Mouse (Mus musculus) layer of hippocampus, postnatal 10 days (tissue): ENCODE data around the gene Rhox13. TPM values are rescaled to one million over a fixed set of nuclear protein-coding genes. Genes with fewer than 3 reads are reported as not detected.

ENCODE experiments used
- DNase-seq, 2 experiments: peaks; one replicate each; pipeline ENCODE4 v3.0.0; 2021; ENCODE audit warnings: low spot score in 2 of 2
- long read RNA-seq: library from polyadenylated mRNA; stranded (forward); transcript quantifications from one replicate; pipeline ENCODE4 v2.0.0, GENCODE M21; 2023
- total RNA-seq, 2 experiments: library from RNA; stranded (reverse); gene quantifications; 2 replicates each; pipeline ENCODE4 v1.2.3; 2021

Gene Rhox13
- total RNA-seq = not detected
- long read RNA-seq = 0 reads

DNA sequence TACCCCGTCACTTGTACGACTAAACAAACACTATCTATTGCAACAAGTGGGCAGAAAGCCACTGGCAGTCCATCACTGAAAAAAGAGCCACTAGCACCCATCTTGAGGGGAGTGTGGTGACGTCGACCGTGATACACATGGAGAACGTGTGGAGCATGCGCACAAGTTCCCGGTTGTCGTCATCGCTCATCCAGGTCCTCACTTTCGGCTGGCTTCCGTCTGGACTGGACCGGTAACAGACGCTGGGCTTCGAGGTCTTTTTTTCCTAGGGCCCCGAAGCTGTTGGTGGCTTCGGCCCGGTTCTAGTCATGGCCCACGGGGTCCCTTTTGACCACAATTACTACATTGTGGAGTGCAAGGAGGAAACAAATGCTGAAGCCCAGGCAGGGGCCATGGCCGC is at the start of gene Rhox13:
Gene Rhox13 (plus strand): TSS at position 238 of the 400 bp plus-strand sequence.
- DNase-seq = no peak

GRCm38 (mm10) chrX:38084226-38084625 is 36.8 kb upstream of the Rhox13 start:
- peak; percentile 40 to 60 for DNase-seq

DNA sequence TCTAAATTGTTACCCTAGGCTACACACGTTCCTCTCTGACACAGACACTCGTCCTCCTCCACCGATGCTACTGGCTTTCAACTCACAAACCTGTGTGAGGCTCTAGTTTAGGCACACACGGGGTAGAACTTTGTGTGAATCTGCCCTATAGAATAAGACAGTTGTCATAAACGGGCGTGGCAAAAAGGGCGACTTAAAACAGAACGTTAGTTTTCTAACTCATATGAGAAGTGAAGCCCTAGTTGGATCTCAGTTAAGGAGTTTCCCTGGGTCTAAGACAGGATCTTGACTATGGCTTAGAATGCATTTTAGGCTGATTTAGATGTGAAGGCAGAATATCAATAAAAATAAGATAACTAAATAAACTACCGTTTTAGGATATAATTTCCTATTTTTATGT is 36.0 kb upstream of the Rhox13 start, which contains the start of gene Rhox11:
Gene Rhox11 (minus strand): TSS at position 101 of the 400 bp plus-strand sequence.
- DNase-seq = no peak

DNA sequence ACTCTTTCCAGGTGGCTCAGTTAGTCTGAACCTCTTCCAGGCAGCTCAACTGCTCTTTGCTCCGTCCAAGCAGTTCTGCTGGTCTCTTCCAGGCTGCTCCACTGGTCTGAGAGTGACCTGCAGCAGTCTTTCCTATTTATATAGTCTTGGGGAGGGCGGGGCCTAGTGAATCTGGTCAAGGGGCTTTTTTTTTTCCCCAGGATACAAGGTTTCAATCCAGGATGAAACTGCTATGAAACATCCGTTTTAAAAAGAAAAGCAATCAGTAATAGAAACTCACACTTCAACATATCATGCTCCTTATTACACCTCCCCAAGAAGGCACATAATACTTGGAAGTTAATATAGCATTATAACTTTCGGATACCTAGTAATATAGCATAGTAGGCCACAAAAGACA is 10.2 kb upstream of the Rhox13 start, which contains the start of gene Rhox12:
Gene Rhox12 (minus strand): TSS at position 101 of the 400 bp plus-strand sequence.
- no peak for DNase-seq

- DNase-seq = no peak
Observed at GRCm38 (mm10) chrX:38121478-38121877, 459 bp downstream of the Rhox13 start.

DNA sequence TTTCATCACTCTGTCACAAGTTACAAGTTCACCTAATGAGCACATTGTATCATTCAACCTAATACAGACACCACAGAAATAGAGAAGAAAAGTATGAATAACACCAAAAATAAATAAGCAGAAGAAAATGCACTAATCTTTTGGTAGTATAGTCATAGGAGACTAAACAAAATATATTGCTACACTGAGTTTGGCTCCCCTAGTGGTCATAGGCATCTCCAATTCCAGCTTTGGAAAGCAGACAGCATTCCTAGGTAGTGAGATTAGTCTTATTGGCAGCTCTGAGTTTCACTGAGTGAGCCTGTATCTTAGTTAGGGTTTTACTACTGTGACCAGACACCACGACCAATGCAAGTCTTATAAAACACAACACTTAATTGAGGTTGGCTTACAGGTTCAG is 38.1 kb downstream of the Rhox13 start:
- no peak for DNase-seq

GRCm38 (mm10) chrX:38165315-38165714 is 44.3 kb downstream of the Rhox13 start:
- DNase-seq = no peak

DNA sequence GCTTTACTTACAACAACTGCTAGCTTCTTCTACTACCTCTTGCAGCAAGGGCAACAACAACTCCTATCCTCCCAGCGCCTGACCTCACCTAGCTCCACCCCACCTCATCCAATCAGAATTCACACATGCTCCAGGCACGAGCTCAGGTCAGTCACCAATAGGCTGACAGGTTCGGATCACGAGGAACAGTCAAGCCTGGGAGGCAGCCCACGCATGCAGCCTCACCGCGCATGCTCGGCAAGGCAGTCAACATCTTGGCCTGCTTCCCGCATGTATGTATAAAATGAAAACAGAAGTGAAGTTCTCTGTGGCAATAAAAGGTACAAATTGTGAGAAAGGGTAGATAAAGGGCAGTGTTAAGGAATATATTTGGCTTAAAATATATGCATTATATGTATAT is 45.0 kb downstream of the Rhox13 start:
- no peak for DNase-seq

DNA sequence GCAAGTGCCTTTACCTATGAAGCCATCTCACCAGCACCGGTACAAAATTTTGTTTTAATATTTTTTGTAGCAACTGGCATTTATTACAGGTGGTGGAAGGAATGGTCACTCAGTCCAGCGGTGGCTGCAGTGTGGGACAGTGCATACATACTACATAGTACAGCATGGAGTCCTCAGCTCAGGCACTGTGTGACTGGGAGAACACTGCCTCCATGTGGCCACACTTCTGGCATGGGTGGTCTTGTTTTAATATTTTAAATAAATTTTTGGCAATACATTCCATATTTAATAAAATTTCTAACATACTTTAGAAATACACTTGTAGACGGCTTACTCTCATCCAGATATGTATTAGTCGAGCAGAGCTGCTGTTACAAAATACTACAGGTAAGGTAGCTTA is 45.6 kb downstream of the Rhox13 start:
- no peak for DNase-seq

Other genes with a start within 250 kb of the Rhox13 start
- not detected for gene Rhox8, start 242.3 kb upstream of the Rhox13 start, total RNA-seq
- not detected for gene Rhox7b, start 224.0 kb upstream of the Rhox13 start, total RNA-seq
- gene Rhox9, start 219.4 kb upstream of the Rhox13 start, total RNA-seq = not detected
- gene Btg1-ps1, start 102.4 kb upstream of the Rhox13 start, total RNA-seq = not detected
- not detected for gene Btg1-ps2, start 78.1 kb upstream of the Rhox13 start, total RNA-seq
- gene Rhox10, start 54.7 kb upstream of the Rhox13 start, total RNA-seq = not detected
- not detected for gene Rhox11, start 36.1 kb upstream of the Rhox13 start, total RNA-seq
- not detected for gene Rhox12, start 10.3 kb upstream of the Rhox13 start, total RNA-seq
- gene Zbtb33, start 68.6 kb downstream of the Rhox13 start, total RNA-seq = 10 to 100 TPM; 22.4 to 23.5 TPM
- gene Tmem255a, start 131.2 kb downstream of the Rhox13 start, total RNA-seq = 10 to 100 TPM; 12.8 to 19.6 TPM
- not detected for gene Atp1b4, start 195.0 kb downstream of the Rhox13 start, total RNA-seq